Mouse (Mus musculus) CD8-positive naive resting alpha-beta T cell, adult 57 days (primary cell): ENCODE results near the gene Helb. TPM values are rescaled to one million over a fixed set of nuclear protein-coding genes. Genes with fewer than 3 reads are reported as not detected.

Experiments
- total RNA-seq: library from RNA; stranded (reverse); gene quantifications from one replicate; pipeline ENCODE4 v1.2.4, GENCODE M21; 2023

Gene Helb
- total RNA-seq, result 43.6 TPM

GRCm38 (mm10) chr10:120112507-120113396 is at the start of gene Helb:
TSS of gene Helb (minus strand) at chr10:120112987.

Other genes with a start within 250 kb of the Helb start
- 39.4 TPM for gene Tmbim4, start 88.6 kb upstream of the Helb start, total RNA-seq
- 7.3 TPM for gene Irak3, start 89.1 kb upstream of the Helb start, total RNA-seq
- gene Llph, start 114.1 kb upstream of the Helb start, total RNA-seq, result 38.8 TPM